Mouse (Mus musculus): Measurements from ENCODE around the gene Tnfrsf14.

The Tnfrsf14 gene

DNA sequence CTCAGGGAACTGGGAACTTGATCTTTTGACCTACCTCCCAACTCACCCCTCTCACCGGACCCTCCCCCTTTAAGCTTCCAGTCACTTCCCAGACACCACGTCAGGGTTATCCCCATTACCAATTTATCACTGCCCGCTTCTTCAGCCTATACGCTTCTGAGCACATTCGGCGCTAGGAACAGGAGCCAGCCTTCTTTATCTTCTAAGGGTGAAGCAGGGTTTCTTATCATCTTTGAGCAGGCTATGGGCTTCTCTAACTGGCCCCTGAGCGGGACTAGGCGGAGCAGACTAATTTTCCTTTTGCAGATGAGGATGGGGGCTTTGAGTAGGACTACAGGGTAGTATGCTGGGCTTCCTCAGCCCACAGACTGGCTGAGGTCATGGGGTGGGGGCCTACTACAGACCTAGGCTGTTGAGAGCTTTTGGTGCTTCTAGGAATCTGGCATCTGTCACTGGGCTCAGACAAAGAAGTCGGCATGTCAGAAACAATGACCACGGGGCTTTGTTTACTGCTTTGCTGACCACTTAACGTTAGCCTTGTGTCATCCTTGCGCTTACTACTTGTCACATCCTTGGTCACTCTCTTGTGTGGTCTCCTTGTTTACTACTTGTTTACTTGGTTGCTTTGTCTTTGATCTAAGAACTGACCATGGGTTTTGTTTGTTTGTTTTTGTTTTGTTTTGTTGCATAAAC lies at the start of gene Tnfrsf14:
Tnfrsf14 (minus strand) TSS at position 169 of the 693 bp plus-strand sequence.
- no peak for DNase-seq

- DNase-seq: peak; percentile 52 to 61
Measured at GRCm38 (mm10) chr4:154974163-154974611, 45.8 kb upstream of the Tnfrsf14 start.

GRCm38 (mm10) chr4:154972546-154972945 lies 44.2 kb upstream of the Tnfrsf14 start:
- DNase-seq: no peak

- peak; percentile 73 to 85 for DNase-seq
Measured at GRCm38 (mm10) chr4:154967173-154967572, 38.8 kb upstream of the Tnfrsf14 start.

- peak in 1 of 2 experiments; percentile 45 for DNase-seq
Measured at GRCm38 (mm10) chr4:154965856-154966255, 37.5 kb upstream of the Tnfrsf14 start.

GRCm38 (mm10) chr4:154964581-154965235 lies 36.3 kb upstream of the Tnfrsf14 start:
- peak; percentile 42 to 45 for DNase-seq

DNA sequence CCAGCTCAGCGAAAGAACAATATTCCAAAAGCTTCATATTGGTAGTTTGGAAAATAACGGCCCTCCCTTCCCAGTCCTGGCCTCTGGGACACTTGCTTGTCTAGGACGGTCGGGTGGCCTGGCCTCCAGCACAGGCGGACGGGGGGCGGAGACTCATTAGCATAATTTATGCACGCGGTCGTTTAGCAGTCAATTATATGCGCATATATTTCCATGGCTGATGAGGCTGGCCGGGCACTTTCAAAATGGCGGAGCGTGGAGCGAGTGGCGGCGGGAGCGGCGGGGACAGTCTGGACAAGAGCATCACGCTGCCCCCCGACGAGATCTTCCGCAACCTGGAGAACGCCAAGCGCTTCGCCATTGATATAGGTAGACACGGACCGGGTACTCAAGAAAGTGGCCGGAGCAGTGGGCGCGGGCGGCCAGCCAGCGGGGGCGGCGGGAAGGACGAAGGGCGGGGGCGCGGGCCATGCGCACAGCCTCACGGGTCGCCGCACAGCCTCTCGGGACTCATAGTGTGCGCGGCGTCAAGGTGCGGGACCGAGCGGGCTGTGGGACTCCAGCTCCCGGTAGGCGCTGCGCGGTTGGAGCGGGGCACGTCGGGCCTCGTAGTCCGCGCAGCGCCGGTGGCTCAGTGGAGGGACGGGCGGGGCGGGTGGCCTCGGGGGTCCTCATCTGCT lies 35.7 kb upstream of the Tnfrsf14 start, which contains the start of gene Pank4:
Pank4 (plus strand) TSS at position 223 of the 680 bp plus-strand sequence.
- peak; percentile 93 to 94 for DNase-seq

DNA sequence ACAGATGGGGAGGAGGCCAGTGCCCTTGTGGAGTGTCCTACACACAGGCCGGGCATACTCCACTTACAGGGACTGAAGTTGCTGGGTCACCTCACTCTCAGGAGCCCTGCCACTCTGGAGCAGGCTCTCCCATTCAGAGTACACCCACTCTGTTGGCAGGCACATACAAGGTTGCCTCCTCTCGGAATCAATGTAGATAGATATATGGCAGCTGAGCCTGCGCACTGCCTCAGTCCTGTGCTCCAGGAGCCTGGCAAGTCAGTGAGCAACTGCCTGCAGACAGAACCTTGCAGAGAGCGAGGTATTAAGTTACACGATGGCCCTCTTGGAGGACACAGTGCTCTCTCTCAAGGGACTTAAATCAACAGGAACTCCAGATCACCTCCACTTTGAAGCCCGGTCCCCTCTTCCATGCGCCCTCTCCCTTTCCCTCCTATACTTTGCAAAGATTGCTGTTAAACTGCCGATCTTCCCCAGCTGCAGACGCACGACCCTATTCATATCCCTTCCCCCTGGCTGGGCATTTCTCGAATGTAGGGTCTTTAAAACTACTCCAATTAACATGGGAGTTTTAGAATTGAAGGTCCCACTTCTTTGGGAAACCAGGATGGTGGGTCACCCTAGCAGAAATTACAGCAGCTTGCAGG lies 35.0 kb upstream of the Tnfrsf14 start:
- no peak for DNase-seq

GRCm38 (mm10) chr4:154962683-154963082 lies 34.3 kb upstream of the Tnfrsf14 start:
- no peak for DNase-seq

- DNase-seq: no peak
Measured at GRCm38 (mm10) chr4:154961911-154962310, 33.5 kb upstream of the Tnfrsf14 start.

DNA sequence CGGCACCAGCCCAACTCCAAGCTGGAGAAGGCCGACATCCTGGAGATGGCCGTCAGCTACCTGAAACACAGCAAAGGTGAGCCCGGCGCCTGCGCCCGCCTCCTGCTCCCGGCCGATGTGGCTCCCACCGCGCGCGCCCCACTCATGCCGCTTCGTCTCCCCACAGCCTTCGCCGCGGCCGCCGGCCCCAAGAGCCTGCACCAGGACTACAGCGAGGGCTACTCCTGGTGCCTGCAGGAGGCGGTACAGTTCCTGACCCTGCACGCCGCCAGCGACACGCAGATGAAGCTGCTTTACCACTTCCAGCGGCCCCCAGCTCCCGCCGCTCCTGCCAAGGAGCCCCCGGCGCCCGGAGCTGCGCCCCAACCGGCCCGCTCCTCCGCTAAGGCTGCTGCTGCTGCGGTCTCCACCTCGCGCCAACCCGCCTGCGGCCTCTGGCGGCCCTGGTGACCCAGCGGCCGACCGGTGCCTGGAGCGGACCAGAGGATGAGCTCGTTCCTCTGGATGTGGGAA lies 32.9 kb upstream of the Tnfrsf14 start:
- DNase-seq: peak; percentile 45 to 51

DNA sequence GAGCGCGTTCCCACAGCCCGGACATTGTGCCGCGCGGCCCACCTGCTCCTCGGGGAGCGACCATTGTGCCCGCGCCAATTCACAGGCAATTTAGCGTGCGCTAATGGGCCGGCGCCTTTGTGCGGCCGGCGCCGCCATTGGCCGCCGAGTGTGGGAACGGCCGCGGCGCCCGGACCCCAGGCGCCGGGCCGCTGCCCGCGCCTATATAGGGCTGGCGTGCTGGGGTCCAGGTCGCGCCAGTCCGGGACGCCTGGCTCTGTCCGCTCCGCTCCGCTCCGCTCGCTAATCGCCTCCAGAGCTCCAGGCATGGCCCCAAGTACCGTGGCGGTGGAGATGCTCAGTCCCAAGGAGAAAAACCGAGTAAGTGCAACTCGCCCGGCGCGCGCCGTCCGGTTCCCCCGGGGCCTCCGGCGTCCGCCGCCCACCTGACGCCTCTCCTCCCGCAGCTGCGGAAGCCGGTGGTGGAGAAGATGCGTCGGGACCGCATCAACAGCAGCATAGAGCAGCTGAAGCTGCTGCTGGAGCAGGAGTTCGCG lies 32.4 kb upstream of the Tnfrsf14 start, which contains the start of gene Hes5:
Hes5 (plus strand) TSS at position 234 of the 536 bp plus-strand sequence.
- peak; percentile 56 to 62 for DNase-seq

GRCm38 (mm10) chr4:154960021-154960689 lies 31.8 kb upstream of the Tnfrsf14 start:
- no peak for DNase-seq

DNA sequence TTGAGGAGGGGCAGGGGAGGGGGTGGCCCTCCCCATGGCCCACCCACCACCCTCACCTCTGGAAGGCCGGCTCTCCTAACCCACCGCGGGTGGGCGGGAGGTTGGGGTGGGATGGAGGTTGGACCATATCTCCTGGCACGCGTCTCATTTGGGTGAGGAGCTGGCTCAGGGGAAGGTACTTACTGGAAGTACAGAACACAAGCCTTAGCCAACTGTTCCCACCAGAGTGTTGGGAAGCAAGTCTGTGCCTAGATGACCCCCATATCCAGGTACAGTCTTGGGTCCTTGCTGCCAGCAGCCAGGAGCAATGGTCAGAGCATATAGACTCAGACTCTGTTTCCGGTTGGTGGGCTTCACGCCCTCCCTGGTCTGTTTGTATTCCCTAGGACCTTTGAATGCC lies 30.3 kb upstream of the Tnfrsf14 start:
- DNase-seq: no peak

DNA sequence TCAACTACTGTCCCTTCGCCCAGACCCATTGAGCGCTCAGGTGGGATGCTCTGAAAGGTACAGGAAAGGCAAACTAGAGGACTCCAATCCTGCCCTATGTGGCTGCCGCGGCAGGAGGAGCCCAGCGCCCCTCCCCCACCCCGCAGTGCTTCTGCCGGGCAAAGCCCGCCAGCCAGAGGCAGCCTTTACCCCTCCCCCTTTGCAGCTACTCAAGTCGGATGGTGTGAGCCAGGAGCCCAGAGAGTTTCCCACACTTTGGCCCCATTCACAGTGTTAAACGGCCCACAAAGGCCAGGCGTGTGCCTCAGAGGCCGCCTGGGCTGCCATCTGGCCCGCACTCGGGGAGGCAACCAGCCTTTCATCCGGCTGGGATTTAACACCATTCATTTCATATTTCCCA lies 29.8 kb upstream of the Tnfrsf14 start:
- peak; percentile 67 to 80 for DNase-seq

GRCm38 (mm10) chr4:154957289-154957993 lies 29.1 kb upstream of the Tnfrsf14 start:
- no peak for DNase-seq

DNA sequence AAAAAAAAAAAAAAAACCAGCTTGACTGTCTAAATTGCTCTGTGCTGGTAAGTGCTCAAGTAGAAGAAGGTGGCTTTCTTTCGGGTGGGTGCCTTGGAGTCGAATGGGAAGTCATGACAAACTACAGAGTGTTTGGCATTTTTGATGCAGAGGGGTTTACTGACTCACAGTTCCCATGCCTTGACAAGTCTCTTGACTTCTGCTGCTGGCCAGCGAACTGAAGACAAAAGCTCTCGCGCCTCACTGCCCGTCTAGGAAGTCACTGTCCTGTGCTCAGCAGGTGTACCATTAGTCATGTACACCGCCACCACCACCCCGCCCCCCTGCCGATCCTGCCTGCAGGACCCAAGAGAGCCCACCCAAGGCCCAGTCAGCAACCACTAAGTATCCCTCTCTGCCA lies 28.2 kb upstream of the Tnfrsf14 start:
- DNase-seq: no peak

DNA sequence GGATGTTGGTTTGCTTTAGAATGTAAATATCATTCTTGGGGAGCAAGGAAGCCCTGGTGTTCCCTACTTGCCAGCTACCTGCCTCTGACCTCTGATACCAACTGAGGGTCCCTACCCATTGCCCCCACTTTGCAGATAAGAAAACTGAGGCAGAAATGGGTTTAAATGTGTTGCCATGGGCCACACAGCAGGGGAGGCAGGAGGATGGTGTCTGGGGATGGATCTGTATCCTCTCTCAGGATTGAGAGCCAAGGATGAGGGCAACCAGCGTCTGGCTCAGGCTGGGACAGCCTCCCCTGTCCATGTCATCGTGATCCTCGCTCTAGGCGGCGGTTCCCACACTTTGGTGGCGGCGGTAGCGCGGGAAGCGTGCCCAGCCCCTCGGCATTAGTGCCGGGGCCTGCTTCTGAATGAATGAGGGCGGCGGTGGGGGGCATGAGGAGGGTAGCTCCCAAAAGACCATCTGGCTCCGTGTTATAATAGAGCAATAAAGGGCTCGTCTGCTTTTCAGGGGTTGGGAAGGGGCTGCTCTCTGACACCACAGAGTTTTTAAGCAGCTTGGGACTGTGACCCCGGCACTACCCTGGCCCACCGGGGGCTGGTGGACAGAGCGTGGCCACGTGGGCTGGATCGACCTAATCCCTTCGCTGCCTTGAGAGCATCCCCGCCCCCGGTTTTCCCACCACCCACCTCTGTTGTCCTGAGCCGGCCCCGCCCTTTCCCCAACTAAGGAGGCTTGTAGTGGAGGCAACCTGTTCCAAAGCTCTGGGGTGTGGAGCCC lies 24.3 kb upstream of the Tnfrsf14 start:
- peak in 1 of 2 experiments; percentile 49 for DNase-seq

DNA sequence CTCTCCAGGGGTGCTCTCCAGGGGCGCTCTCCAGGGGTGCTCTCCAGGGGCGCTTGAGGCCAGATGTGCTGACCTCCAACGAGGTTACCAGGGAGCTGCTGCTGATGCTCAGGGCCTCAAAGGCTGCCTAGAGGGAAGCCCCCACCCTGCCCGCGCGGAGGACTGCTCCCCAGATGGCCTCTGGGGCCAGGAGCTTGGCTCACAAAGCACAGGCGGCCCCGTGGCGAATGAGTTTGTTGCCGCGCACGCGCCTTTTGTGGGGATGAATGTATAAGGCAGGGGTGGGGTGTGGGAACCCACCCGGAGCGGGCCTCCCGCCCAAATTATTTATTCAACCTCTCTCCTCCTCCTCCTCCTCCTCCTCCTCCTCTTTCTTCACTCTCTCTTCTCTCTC lies 21.2 kb upstream of the Tnfrsf14 start:
- DNase-seq: no peak

- no peak for DNase-seq
Measured at GRCm38 (mm10) chr4:154948940-154949588, 20.7 kb upstream of the Tnfrsf14 start.

Measured in cerebellum, postnatal 14 days (tissue).